Mouse (Mus musculus): ENCODE measurements around the gene Klhl29.

DNA sequence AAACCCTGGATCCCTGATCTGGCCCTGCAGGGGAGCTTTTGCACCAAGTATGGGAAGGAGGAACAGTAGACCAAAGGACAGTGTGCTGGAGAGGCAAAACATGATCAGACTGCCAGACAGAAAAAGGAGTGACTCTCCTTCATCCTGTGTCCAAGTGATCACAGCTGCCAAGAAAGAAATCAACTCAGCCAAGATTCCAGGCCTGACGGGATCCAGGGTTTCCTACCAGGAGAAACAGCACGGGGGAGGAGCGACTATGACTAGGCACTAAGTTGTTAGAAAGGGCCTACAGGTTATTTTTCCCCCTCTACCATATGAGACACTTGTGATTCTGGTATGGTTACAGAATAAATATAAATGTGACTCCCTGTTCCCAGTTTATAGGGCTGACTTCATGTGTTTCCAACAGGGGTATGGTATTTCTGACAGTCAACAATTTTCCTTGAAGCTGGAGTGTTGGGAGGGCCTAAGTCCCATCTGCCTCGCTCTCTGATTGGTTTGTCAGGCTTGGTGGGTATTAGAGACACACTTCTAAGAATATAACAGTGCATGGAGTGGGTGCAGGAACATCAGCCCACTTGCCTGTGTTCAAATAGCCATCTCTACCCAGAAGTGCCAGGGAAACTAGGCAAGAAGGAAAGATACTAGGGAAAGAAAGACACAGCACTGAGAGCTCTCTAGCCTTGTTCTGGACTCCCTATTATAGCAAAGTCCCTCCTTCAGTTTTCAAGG, 102.0 kb downstream of the Klhl29 start:
- TF ChIP-seq POLR2A (IDR thresholded peaks at IDR 0.05; ENCODE audit: insufficient read length, low read depth) (no peak), REST (IDR thresholded peaks at IDR 0.05; ENCODE audit: insufficient read depth, insufficient read length) (no peak), MAX (IDR thresholded peaks at IDR 0.05; ENCODE audit: low read depth) (no peak), POLR2AphosphoS2 (IDR thresholded peaks at IDR 0.05; ENCODE audit: insufficient read length, low read depth) (no peak), SRF (IDR thresholded peaks at IDR 0.05; ENCODE audit: control insufficient read depth, insufficient read length, low read depth) (no peak), USF1 (IDR thresholded peaks at IDR 0.05; ENCODE audit: low read depth) (no peak)

All from myocyte (in vitro differentiated cells).